Mouse (Mus musculus) liver, postnatal 0 days (tissue): ENCODE data around the gene Olfr820. TPM values are rescaled to one million over a fixed set of nuclear protein-coding genes. Genes with fewer than 3 reads are reported as not detected.
"Not testable (repeated sequence)": the region's sequence is repeated elsewhere in the genome, so short reads cannot be mapped to it uniquely, and the experiment has no call there.

Experiments used
- ATAC-seq: fragments of 200-750 bp; cut with Nextera tagmentation; 2 replicates; pipeline ENCODE4 v1.8.0; 2017; ENCODE audit warnings: mild to moderate bottlenecking, moderate library complexity
- DNase-seq: peaks from one replicate; pipeline ENCODE4 v3.0.0-alpha.2; 2016
- H3K27ac ChIP-seq: fragments of 300-500 bp; sonication (generic); 2 replicates; pipeline ENCODE4 v1.5.1; 2014; ENCODE audit warnings: antibody characterized with exemption, moderate library complexity, mild to moderate bottlenecking, low read depth
- H3K27me3 ChIP-seq: fragments of 300-500 bp; sonication (generic); 2 replicates; pipeline ENCODE4 v1.6.1; 2014; ENCODE audit warnings: low read length, control low read depth, mixed read lengths; ENCODE audit not compliant: insufficient read depth
- H3K36me3 ChIP-seq: fragments of 300-500 bp; sonication (generic); replicated peaks from 2 replicates; pipeline ENCODE4 v1.6.1; 2014; ENCODE audit warnings: mild to moderate bottlenecking, control low read depth, low read length, moderate library complexity, mixed read lengths; ENCODE audit not compliant: insufficient read depth
- H3K4me1 ChIP-seq: fragments of 300-500 bp; sonication (generic); 2 replicates; pipeline ENCODE4 v1.6.1; 2014; ENCODE audit warnings: antibody characterized with exemption, mild to moderate bottlenecking, control low read depth; ENCODE audit not compliant: insufficient read depth
- H3K4me2 ChIP-seq: fragments of 300-500 bp; sonication (generic); 2 replicates; pipeline ENCODE4 v1.6.1; 2014; ENCODE audit warnings: low read depth, mild to moderate bottlenecking, low read length, moderate library complexity, mixed read lengths
- H3K4me3 ChIP-seq: fragments of 300-500 bp; sonication (generic); 2 replicates; pipeline ENCODE4 v1.5.1; 2014; ENCODE audit warnings: low read depth, low read length
- H3K9ac ChIP-seq: fragments of 300-500 bp; sonication (generic); replicated peaks from 2 replicates; pipeline ENCODE4 v1.6.1; 2014; ENCODE audit warnings: mild to moderate bottlenecking, moderate library complexity
- H3K9me3 ChIP-seq: fragments of 300-500 bp; sonication (generic); 2 replicates; pipeline ENCODE4 v1.6.1; 2016; ENCODE audit warnings: mild to moderate bottlenecking, control low read depth, low read length, mixed read lengths
- CTCF ChIP-seq: sonication (generic); IDR thresholded peaks from 2 replicates; pipeline ENCODE4 v1.5.1; 2016; ENCODE audit warnings: antibody characterized with exemption, low read depth
- EP300 ChIP-seq: IDR thresholded peaks from 2 replicates; pipeline ENCODE4 v1.6.1; 2016; ENCODE audit warnings: antibody characterized with exemption, low read depth, mild to moderate bottlenecking
- WGBS: fragments of 180-500 bp; shearing (Covaris S2); extraction: QIAGEN DNeasy Blood & Tissue Kit; methylation state at CpG from one replicate; pipeline ENCODE4 v1.1.7; 2014; ENCODE audit not compliant: insufficient replicate concordance; 5-methylcytosine and 5-hydroxymethylcytosine counted together
- polyA plus RNA-seq: library from polyadenylated mRNA; unstranded; fragments of >200 nt; fragmentation: Nextera tagmentation; extraction: Ambion mirVana; gene quantifications from 2 replicates; pipeline ENCODE4 v1.2.1, GENCODE M21; 2015

The Olfr820 gene
- not detected in 2 replicates for polyA plus RNA-seq

DNA sequence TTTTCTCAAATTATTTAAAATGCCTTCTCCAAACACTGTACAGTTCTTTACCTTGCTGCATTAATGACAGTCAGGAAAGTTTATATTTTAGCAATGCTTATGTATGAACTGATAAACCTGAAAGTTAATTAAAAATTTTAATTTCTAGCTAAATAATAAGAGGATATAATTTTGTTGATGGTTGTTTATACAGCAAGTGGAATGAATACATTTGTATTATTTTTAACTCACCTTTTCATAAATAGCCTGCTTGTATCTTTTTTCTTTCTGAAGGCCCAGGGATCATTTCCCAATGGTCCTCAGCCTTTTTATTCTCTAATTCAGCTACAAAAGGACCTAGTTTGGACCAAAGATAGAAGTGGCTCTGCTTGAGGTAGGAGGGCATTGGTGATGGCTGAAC is at the start of gene Olfr820:
TSS of gene Olfr820 (plus strand) at position 301 of the 400 bp plus-strand sequence.
- H3K36me3 ChIP-seq, result no peaks in the 10 kb centered on the region
- no peaks in the 10 kb centered on the region for H3K4me1 ChIP-seq
- H3K4me3 ChIP-seq, result no peak within 1 kb of the TSS
- no peak within 1 kb of the TSS for H3K9ac ChIP-seq
- no peak for DNase-seq
- H3K9me3 ChIP-seq, result no peaks in the 10 kb centered on the region
- H3K4me2 ChIP-seq, result no peak within 1 kb of the TSS
- H3K27ac ChIP-seq, result no peak within 1 kb of the TSS
- no peak for ATAC-seq
- no peaks in the 10 kb centered on the region for H3K27me3 ChIP-seq
- TF ChIP-seq EP300 (no peak), CTCF (no peak)

DNA sequence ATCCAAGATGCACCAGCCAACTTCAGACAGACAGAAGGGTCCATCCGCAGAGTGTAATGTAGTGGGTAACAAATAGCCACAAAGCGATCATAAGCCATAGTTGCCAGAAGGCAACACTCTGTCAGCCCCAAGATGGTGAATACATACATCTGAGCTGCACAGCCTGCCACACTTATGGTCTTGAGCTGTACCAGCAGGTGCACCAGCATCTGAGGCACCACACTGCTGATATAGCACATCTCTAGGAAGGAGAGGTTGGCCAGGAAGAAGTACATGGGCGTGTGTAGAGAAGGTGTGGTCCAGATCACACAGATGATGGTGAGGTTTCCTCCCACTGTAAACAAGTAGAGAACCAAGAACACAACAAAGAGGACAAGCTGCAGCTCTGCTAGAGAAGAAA is 46.2 kb upstream of the Olfr820 start:
- H3K4me3 ChIP-seq, H3K36me3 ChIP-seq, ATAC-seq, H3K27me3 ChIP-seq, H3K27ac ChIP-seq, H3K4me2 ChIP-seq, DNase-seq, H3K4me1 ChIP-seq, H3K9ac ChIP-seq, H3K9me3 ChIP-seq: not testable (repeated sequence)
- WGBS, result 86% methylated on average over 2 of the region's 3 CpGs

DNA sequence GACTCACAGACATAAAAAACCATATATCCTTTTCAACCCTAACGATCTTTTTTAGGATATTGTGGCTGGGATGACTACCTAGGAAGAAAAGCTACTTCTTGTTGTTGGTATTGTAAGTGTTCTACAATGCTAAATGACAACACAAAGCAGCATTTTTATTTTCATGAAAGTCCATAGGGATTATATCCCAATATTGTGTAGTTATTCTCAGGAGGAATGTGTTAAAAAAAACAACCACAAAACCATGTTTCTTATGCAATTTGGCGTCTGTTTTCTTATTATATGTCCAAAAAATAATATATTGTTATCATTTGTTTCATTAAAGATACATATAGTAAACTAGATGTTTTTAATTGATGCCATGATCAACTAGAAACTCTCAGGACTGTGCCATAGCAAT is 45.3 kb upstream of the Olfr820 start, which contains the start of gene Olfr819:
TSS of gene Olfr819 (minus strand) at position 101 of the 400 bp plus-strand sequence.
- 64% methylated on average over 2 of the region's 2 CpGs for WGBS
- not testable (repeated sequence) for DNase-seq, ATAC-seq

DNA sequence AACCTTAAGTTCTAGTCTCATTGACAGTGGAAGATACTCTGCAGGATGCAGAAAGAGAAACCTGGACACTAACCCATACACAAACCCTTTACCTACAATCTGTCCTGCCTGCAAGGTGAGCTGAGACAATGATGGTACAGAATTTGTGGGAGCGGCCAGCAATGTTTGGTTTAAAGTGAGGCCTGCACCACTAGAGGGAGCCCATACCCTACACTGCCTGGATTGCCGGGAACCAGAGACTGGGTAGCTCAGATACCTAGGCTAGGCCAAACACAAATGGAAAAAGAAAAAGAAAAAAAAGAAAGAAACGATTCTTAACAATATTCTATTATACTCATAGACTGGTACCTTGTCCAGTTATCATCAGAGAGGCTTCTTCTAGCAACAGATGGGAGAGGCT is 39.4 kb upstream of the Olfr820 start:
- not testable (repeated sequence) for DNase-seq, ATAC-seq, H3K27me3 ChIP-seq, H3K36me3 ChIP-seq, H3K9me3 ChIP-seq, H3K9ac ChIP-seq, H3K27ac ChIP-seq, H3K4me2 ChIP-seq, H3K4me1 ChIP-seq, H3K4me3 ChIP-seq
- no CpG with 5 or more reads among the region's 3 CpGs for WGBS

More for the DNA sequence above, 45.3 kb upstream of the Olfr820 start, which contains the start of gene Olfr819:
- H3K4me1 ChIP-seq, H3K4me3 ChIP-seq, H3K36me3 ChIP-seq, H3K4me2 ChIP-seq, H3K27me3 ChIP-seq, H3K27ac ChIP-seq, H3K9ac ChIP-seq, H3K9me3 ChIP-seq: not testable (repeated sequence)

DNA sequence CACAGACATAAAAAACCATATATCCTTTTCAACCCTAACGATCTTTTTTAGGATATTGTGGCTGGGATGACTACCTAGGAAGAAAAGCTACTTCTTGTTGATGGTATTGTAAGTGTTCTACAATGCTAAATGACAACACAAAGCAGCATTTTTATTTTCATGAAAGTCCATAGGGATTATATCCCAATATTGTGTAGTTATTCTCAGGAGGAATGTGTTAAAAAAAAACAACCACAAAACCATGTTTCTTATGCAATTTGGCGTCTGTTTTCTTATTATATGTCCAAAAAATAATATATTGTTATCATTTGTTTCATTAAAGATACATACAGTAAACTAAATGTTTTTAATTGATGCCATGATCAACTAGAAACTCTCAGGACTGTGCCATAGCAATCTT is 36.4 kb upstream of the Olfr820 start, which contains the start of gene Olfr247:
TSS of gene Olfr247 (minus strand) at position 101 of the 400 bp plus-strand sequence.
- not testable (repeated sequence) for H3K4me2 ChIP-seq, H3K27ac ChIP-seq, H3K36me3 ChIP-seq, H3K4me1 ChIP-seq, H3K27me3 ChIP-seq, H3K9me3 ChIP-seq, H3K4me3 ChIP-seq, H3K9ac ChIP-seq, DNase-seq, ATAC-seq
- WGBS, result no CpG with 5 or more reads among the region's 2 CpGs

DNA sequence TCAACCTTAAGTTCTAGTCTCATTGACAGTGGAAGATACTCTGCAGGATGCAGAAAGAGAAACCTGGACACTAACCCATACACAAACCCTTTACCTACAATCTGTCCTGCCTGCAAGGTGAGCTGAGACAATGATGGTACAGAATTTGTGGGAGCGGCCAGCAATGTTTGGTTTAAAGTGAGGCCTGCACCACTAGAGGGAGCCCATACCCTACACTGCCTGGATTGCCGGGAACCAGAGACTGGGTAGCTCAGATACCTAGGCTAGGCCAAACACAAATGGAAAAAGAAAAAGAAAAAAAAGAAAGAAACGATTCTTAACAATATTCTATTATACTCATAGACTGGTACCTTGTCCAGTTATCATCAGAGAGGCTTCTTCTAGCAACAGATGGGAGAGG is 30.6 kb upstream of the Olfr820 start:
- not testable (repeated sequence) for H3K27me3 ChIP-seq, H3K4me1 ChIP-seq, H3K4me3 ChIP-seq, H3K9me3 ChIP-seq, H3K36me3 ChIP-seq, ATAC-seq, H3K27ac ChIP-seq, H3K9ac ChIP-seq, DNase-seq, H3K4me2 ChIP-seq
- WGBS, result no CpG with 5 or more reads among the region's 3 CpGs

DNA sequence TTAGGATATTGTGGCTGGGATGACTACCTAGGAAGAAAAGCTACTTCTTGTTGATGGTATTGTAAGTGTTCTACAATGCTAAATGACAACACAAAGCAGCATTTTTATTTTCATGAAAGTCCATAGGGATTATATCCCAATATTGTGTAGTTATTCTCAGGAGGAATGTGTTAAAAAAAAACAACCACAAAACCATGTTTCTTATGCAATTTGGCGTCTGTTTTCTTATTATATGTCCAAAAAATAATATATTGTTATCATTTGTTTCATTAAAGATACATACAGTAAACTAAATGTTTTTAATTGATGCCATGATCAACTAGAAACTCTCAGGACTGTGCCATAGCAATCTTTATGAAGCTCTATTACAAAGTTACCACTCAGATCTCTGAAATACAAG is 27.5 kb upstream of the Olfr820 start, which contains the start of gene Gm10310:
TSS of gene Gm10310 (minus strand) at position 101 of the 400 bp plus-strand sequence.
- no CpG with 5 or more reads among the region's 1 CpGs for WGBS
- not testable (repeated sequence) for H3K4me2 ChIP-seq, H3K4me1 ChIP-seq, ATAC-seq, H3K27me3 ChIP-seq, DNase-seq, H3K27ac ChIP-seq, H3K36me3 ChIP-seq, H3K4me3 ChIP-seq, H3K9ac ChIP-seq, H3K9me3 ChIP-seq

DNA sequence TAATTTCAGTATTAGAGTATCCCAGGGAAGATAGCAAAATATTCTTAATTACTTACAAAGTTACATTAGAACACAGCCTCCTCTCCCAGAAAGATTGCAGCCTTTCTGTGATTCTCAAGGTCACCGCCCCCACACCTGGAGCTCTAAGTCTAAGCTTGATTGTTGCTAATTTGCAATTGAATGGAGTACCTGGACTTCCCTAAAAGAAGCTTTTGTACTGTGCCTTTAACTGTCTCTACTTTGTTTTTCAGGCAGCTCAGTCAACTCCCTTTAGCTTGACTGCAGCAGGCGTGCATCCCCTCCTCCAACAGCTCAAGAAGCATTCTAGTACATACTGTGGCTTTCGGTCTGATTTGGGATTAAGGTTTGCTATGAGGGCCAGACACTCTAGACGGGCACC is 8.3 kb upstream of the Olfr820 start:
- WGBS, result 62% methylated on average over 4 of the region's 4 CpGs
- not testable (repeated sequence) for ATAC-seq, H3K9ac ChIP-seq, H3K27me3 ChIP-seq, DNase-seq, H3K36me3 ChIP-seq, H3K4me1 ChIP-seq, H3K4me2 ChIP-seq, H3K27ac ChIP-seq, H3K9me3 ChIP-seq, H3K4me3 ChIP-seq

DNA sequence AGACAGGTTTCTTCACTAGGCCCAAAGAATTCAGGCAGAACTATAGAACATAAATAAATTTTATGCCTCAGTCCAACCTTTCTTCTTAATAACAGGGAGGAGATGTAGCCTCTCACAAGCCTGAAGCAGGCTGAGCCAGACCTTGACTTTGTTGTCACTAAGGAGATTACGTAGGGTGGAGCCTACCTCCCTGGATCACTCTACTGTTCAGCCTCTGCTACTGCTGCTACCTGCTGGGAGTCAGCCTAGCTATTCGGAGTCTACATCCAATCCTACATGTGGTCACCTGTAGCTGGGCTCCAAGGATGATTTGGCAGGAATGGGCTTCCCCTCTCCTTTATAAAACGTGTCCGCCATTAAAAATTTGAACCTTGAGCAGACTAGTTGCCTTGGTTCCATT is 7.1 kb upstream of the Olfr820 start:
- not testable (repeated sequence) for H3K4me1 ChIP-seq, DNase-seq, H3K4me2 ChIP-seq, H3K9ac ChIP-seq, H3K9me3 ChIP-seq, H3K36me3 ChIP-seq, H3K4me3 ChIP-seq, H3K27me3 ChIP-seq, ATAC-seq, H3K27ac ChIP-seq
- 73% methylated on average over 4 of the region's 4 CpGs for WGBS
